Mouse (Mus musculus) limb, embryonic 12.5 days (tissue): ENCODE results near the gene Nkx1-2. TPM values are rescaled to one million over a fixed set of nuclear protein-coding genes. Genes with fewer than 3 reads are reported as not detected.

Source experiments
- ATAC-seq: fragments of 200-750 bp; cut with Nextera tagmentation; 2 replicates; pipeline ENCODE4 v1.8.0; 2017; ENCODE audit warnings: low read depth, moderate TSS enrichment; ENCODE audit not compliant: insufficient number of reproducible peaks, insufficient read depth, low FRiP score, low TSS enrichment
- H3K27ac ChIP-seq: fragments of 300-500 bp; sonication (generic); 2 replicates; pipeline ENCODE4 v1.5.1; 2016; ENCODE audit warnings: mild to moderate bottlenecking, moderate library complexity
- H3K27me3 ChIP-seq: fragments of 300-500 bp; sonication (generic); 2 replicates; pipeline ENCODE4 v1.6.1; 2016; ENCODE audit warnings: mild to moderate bottlenecking, moderate library complexity
- H3K36me3 ChIP-seq: fragments of 300-500 bp; sonication (generic); 2 replicates; pipeline ENCODE4 v1.6.1; 2016; ENCODE audit warnings: mild to moderate bottlenecking, moderate library complexity
- H3K4me1 ChIP-seq: fragments of 300-500 bp; sonication (generic); replicated peaks from 2 replicates; pipeline ENCODE4 v1.6.1; 2016
- H3K4me2 ChIP-seq: fragments of 300-500 bp; sonication (generic); 2 replicates; pipeline ENCODE4 v1.6.1; 2016; ENCODE audit warnings: mild to moderate bottlenecking, moderate library complexity
- H3K4me3 ChIP-seq: fragments of 300-500 bp; sonication (generic); replicated peaks from 2 replicates; pipeline ENCODE4 v1.5.1; 2016; ENCODE audit warnings: mild to moderate bottlenecking
- H3K9ac ChIP-seq: fragments of 300-500 bp; sonication (generic); replicated peaks from 2 replicates; pipeline ENCODE4 v1.6.1; 2016; ENCODE audit warnings: mild to moderate bottlenecking, moderate library complexity
- H3K9me3 ChIP-seq: fragments of 300-500 bp; sonication (generic); 2 replicates; pipeline ENCODE4 v1.6.1; 2016; ENCODE audit warnings: mild to moderate bottlenecking, moderate library complexity
- WGBS: fragments of 180-500 bp; shearing (Covaris S2); methylation state at CpG from one replicate; pipeline ENCODE4 v1.1.7; 2016; 5-methylcytosine and 5-hydroxymethylcytosine counted together
- polyA plus RNA-seq: library from polyadenylated mRNA; unstranded; fragments of >200 nt; fragmentation: Nextera tagmentation; extraction: Ambion mirVana; gene quantifications from 2 replicates; pipeline ENCODE4 v1.2.1, GENCODE M21; 2016

The Nkx1-2 gene
- polyA plus RNA-seq, 1 experiment from 2014 or later = not detected

- Histone ChIP-seq H3K9me3 (peaks cover 3% of the 10 kb centered on the region; the same call in 1 of the 2 replicates), H3K4me2 (no peak overlapping the region), H3K27ac (no peak overlapping the region), H3K27me3 (no peaks in the 10 kb centered on the region), H3K4me1 (peaks cover 5% of the 10 kb centered on the region), H3K4me3 (no peak overlapping the region), H3K9ac (no peak overlapping the region), H3K36me3 (no peaks in the 10 kb centered on the region)
- ATAC-seq = no peak
- WGBS = 70% methylated on average over 6 of the region's 6 CpGs
These were observed 18.9 kb downstream of the Nkx1-2 start for GRCm38 (mm10) chr7:132580511-132580910.

GRCm38 (mm10) chr7:132576891-132577290 lies 22.5 kb downstream of the Nkx1-2 start:
- 62% methylated on average over 4 of the region's 4 CpGs for WGBS
- Histone ChIP-seq H3K4me3 (no peak overlapping the region), H3K9me3 (peaks cover 3% of the 10 kb centered on the region; the same call in 1 of the 2 replicates), H3K4me2 (peak overlapping the region; percentile 69), H3K27me3 (no peaks in the 10 kb centered on the region), H3K36me3 (no peaks in the 10 kb centered on the region), H3K9ac (no peak overlapping the region; the same call in 1 of the 2 replicates), H3K4me1 (peaks cover 22% of the 10 kb centered on the region), H3K27ac (no peak overlapping the region)
- ATAC-seq = no peak

GRCm38 (mm10) chr7:132576116-132576650 lies 23.3 kb downstream of the Nkx1-2 start, which contains the start of gene Oat:
Oat (minus strand) TSS chr7:132576398.
- WGBS = under 1% methylated on average over 49 of the region's 49 CpGs
- peaks cover 26% of the 10 kb centered on the region for H3K4me1 ChIP-seq

GRCm38 (mm10) chr7:132575623-132576022 lies 23.8 kb downstream of the Nkx1-2 start:
- Histone ChIP-seq H3K36me3 (no peaks in the 10 kb centered on the region), H3K27ac (peak overlapping the region; percentile 95)
- WGBS = 0% methylated on average over 13 of the region's 13 CpGs

More at GRCm38 (mm10) chr7:132576116-132576650, 23.3 kb downstream of the Nkx1-2 start, which contains the start of gene Oat:
- Histone ChIP-seq H3K4me2 (peak within 1 kb of the TSS; percentile 69), H3K27me3 (no peaks in the 10 kb centered on the region), H3K9me3 (peaks cover 3% of the 10 kb centered on the region; the same call in 1 of the 2 replicates), H3K27ac (peak within 1 kb of the TSS; percentile 95), H3K36me3 (no peaks in the 10 kb centered on the region), H3K9ac (peak within 1 kb of the TSS; percentile 85), H3K4me3 (peak within 1 kb of the TSS; percentile 73)
- peak; percentile 91 for ATAC-seq

GRCm38 (mm10) chr7:132574646-132575045 lies 24.8 kb downstream of the Nkx1-2 start:
- Histone ChIP-seq H3K4me3 (no peak overlapping the region), H3K4me1 (peaks cover 26% of the 10 kb centered on the region), H3K4me2 (peak overlapping the region; percentile 69; the same call in 1 of the 2 replicates), H3K27me3 (no peaks in the 10 kb centered on the region), H3K36me3 (peaks cover 5% of the 10 kb centered on the region; the same call in 1 of the 2 replicates), H3K9me3 (peaks cover 3% of the 10 kb centered on the region; the same call in 1 of the 2 replicates), H3K27ac (no peak overlapping the region), H3K9ac (no peak overlapping the region)
- no peak for ATAC-seq
- 92% methylated on average over 5 of the region's 5 CpGs for WGBS

More at GRCm38 (mm10) chr7:132575623-132576022, 23.8 kb downstream of the Nkx1-2 start:
- peaks cover 26% of the 10 kb centered on the region for H3K4me1 ChIP-seq
- H3K27me3 ChIP-seq = no peaks in the 10 kb centered on the region
- H3K4me2 ChIP-seq = peak overlapping the region; percentile 69
- H3K9me3 ChIP-seq = peaks cover 3% of the 10 kb centered on the region; the same call in 1 of the 2 replicates
- peak; percentile 66; the same call in 1 of the 2 replicates for ATAC-seq
- peak overlapping the region; percentile 85 for H3K9ac ChIP-seq
- peak overlapping the region; percentile 73 for H3K4me3 ChIP-seq

- Histone ChIP-seq H3K9ac (no peak overlapping the region), H3K4me1 (peaks cover 26% of the 10 kb centered on the region), H3K9me3 (no peaks in the 10 kb centered on the region), H3K4me2 (no peak overlapping the region), H3K27ac (peak overlapping the region; percentile 70), H3K27me3 (no peaks in the 10 kb centered on the region), H3K4me3 (no peak overlapping the region), H3K36me3 (peaks cover 20% of the 10 kb centered on the region)
- no peak for ATAC-seq
- 67% methylated on average over 6 of the region's 6 CpGs for WGBS
These were observed 26.2 kb downstream of the Nkx1-2 start for GRCm38 (mm10) chr7:132573205-132573604.

- Histone ChIP-seq H3K4me1 (peaks cover 26% of the 10 kb centered on the region), H3K9ac (no peak overlapping the region), H3K4me3 (no peak overlapping the region), H3K9me3 (no peaks in the 10 kb centered on the region), H3K4me2 (no peak overlapping the region), H3K27ac (peak overlapping the region; percentile 70), H3K27me3 (no peaks in the 10 kb centered on the region), H3K36me3 (peaks cover 24% of the 10 kb centered on the region)
- 81% methylated on average over 3 of the region's 3 CpGs for WGBS
- no peak for ATAC-seq
These were observed 26.7 kb downstream of the Nkx1-2 start for GRCm38 (mm10) chr7:132572738-132573137.

GRCm38 (mm10) chr7:132571481-132571880 lies 28.0 kb downstream of the Nkx1-2 start:
- Histone ChIP-seq H3K4me1 (peaks cover 24% of the 10 kb centered on the region), H3K4me3 (no peak overlapping the region), H3K27ac (0 out of 2 replicates have a peak overlapping the region, but pooled peaks have one; percentile 41), H3K27me3 (no peaks in the 10 kb centered on the region), H3K36me3 (peaks cover 31% of the 10 kb centered on the region), H3K9ac (no peak overlapping the region), H3K9me3 (no peaks in the 10 kb centered on the region), H3K4me2 (no peak overlapping the region)
- no peak for ATAC-seq
- 88% methylated on average over 8 of the region's 8 CpGs for WGBS

GRCm38 (mm10) chr7:132570071-132570470 lies 29.4 kb downstream of the Nkx1-2 start:
- 87% methylated on average over 5 of the region's 5 CpGs for WGBS
- Histone ChIP-seq H3K9ac (no peak overlapping the region), H3K27ac (no peak overlapping the region), H3K27me3 (no peaks in the 10 kb centered on the region), H3K4me3 (no peak overlapping the region), H3K9me3 (no peaks in the 10 kb centered on the region), H3K4me1 (peaks cover 17% of the 10 kb centered on the region), H3K36me3 (peaks cover 37% of the 10 kb centered on the region), H3K4me2 (no peak overlapping the region)
- ATAC-seq = no peak

- no peak overlapping the region for H3K4me2 ChIP-seq
- H3K36me3 ChIP-seq = peaks cover 48% of the 10 kb centered on the region
- no peak for ATAC-seq
- peaks cover 14% of the 10 kb centered on the region for H3K4me1 ChIP-seq
- no peak overlapping the region for H3K27ac ChIP-seq
- no peak overlapping the region for H3K4me3 ChIP-seq
- no peak overlapping the region for H3K9ac ChIP-seq
- no peaks in the 10 kb centered on the region for H3K9me3 ChIP-seq
- 97% methylated on average over 6 of the region's 6 CpGs for WGBS
- H3K27me3 ChIP-seq = no peaks in the 10 kb centered on the region
These were observed 30.6 kb downstream of the Nkx1-2 start for GRCm38 (mm10) chr7:132568817-132569216.

GRCm38 (mm10) chr7:132565831-132566230 lies 33.6 kb downstream of the Nkx1-2 start:
- 55% methylated on average over 1 of the region's 1 CpGs for WGBS
- Histone ChIP-seq H3K27me3 (no peaks in the 10 kb centered on the region), H3K9ac (no peak overlapping the region), H3K27ac (no peak overlapping the region), H3K36me3 (peaks cover 78% of the 10 kb centered on the region), H3K9me3 (no peaks in the 10 kb centered on the region), H3K4me1 (no peaks in the 10 kb centered on the region), H3K4me2 (no peak overlapping the region), H3K4me3 (no peak overlapping the region)
- ATAC-seq = no peak
